Mouse (Mus musculus) monocyte, adult 5-6 weeks (primary cell): ENCODE results near the gene Zfp114. TPM values are rescaled to one million over a fixed set of nuclear protein-coding genes. Genes with fewer than 3 reads are reported as not detected.

Experiments used
- total RNA-seq: library from RNA; stranded (forward); fragments of 200-1000, 200-491, 200-594 nt; gene quantifications from 3 replicates; pipeline ENCODE4 v1.2.3, GENCODE M21; 2017

Zfp114 gene
- total RNA-seq, 1 experiment from 2014 or later, result not detected

Other genes with a start within 250 kb of the Zfp114 start
- not detected in 3 replicates for gene Vmn1r179, start 248.1 kb upstream of the Zfp114 start, total RNA-seq
- gene Vmn1r180, start 224.4 kb upstream of the Zfp114 start, total RNA-seq, result not detected in 3 replicates
- not detected in 3 replicates for gene Vmn1r181, start 200.4 kb upstream of the Zfp114 start, total RNA-seq
- gene V1rd19, start 173.4 kb upstream of the Zfp114 start, total RNA-seq, result not detected in 3 replicates
- gene Vmn1r183, start 121.8 kb upstream of the Zfp114 start, total RNA-seq, result not detected in 3 replicates
- gene Zfp180, start 93.1 kb upstream of the Zfp114 start, total RNA-seq, result 15.0 to 29.2 TPM (median 15.3 TPM) in 3 replicates
- 3.6 to 4.1 TPM (median 3.6 TPM) in 3 replicates for gene Zfp112, start 62.7 kb upstream of the Zfp114 start, total RNA-seq
- gene Zfp235, start 40.9 kb upstream of the Zfp114 start, total RNA-seq, result 4.9 to 11.2 TPM (median 7.6 TPM) in 3 replicates
- gene Zfp111, start 36.4 kb downstream of the Zfp114 start, total RNA-seq, result 1.7 to 4.3 TPM (median 2.3 TPM) in 3 replicates
- gene Zfp109, start 62.5 kb downstream of the Zfp114 start, total RNA-seq, result 1.6 to 2.7 TPM (median 1.8 TPM) in 3 replicates
- 0.87 to 1.5 TPM in 2 of 3 replicates, not detected in the other for gene Zfp108, start 79.7 kb downstream of the Zfp114 start, total RNA-seq
- gene Zfp93, start 95.4 kb downstream of the Zfp114 start, total RNA-seq, result 1.4 TPM in 1 of 3 replicates, not detected in the others
- gene Zfp61, start 126.2 kb downstream of the Zfp114 start, total RNA-seq, result 4.6 to 11.1 TPM (median 5.2 TPM) in 3 replicates
- gene Zfp94, start 141.6 kb downstream of the Zfp114 start, total RNA-seq, result 2.4 to 4.6 TPM (median 4.5 TPM) in 3 replicates
- gene Tescl, start 158.9 kb downstream of the Zfp114 start, total RNA-seq, result 2.3 TPM in 1 of 3 replicates, not detected in the others
- not detected in 3 replicates for gene Lypd5, start 174.1 kb downstream of the Zfp114 start, total RNA-seq
- gene Kcnn4, start 195.2 kb downstream of the Zfp114 start, total RNA-seq, result 10.3 to 11.8 TPM (median 11.5 TPM) in 3 replicates
- 20.1 to 30.8 TPM (median 22.6 TPM) in 3 replicates for gene Smg9, start 224.6 kb downstream of the Zfp114 start, total RNA-seq